Mouse (Mus musculus): ENCODE results near the gene Tmed8.
"Not testable (repeated sequence)": the region's sequence is repeated elsewhere in the genome, so short reads cannot be mapped to it uniquely, and the experiment has no call there.

GRCm38 (mm10) chr12:87154448-87154847, 45.8 kb downstream of the Tmed8 start:
- TF ChIP-seq POLR2A (IDR thresholded peaks at IDR 0.05; ENCODE audit: low read depth, low read length); CTCF (IDR thresholded peaks at IDR 0.05; ENCODE audit: extremely low read depth, insufficient read length, insufficient replicate concordance, low read depth, low read length): not testable (repeated sequence)
